Mouse (Mus musculus): ENCODE results near the gene Creb5.

- TF ChIP-seq TAL1 (IDR thresholded peaks at IDR 0.05; ENCODE audit: low read length), result no peak
- no peak for TF ChIP-seq GATA1 (IDR thresholded peaks at IDR 0.05; ENCODE audit: low read length)
Observed at GRCm38 (mm10) chr6:53730996-53731485, 444.0 kb downstream of the Creb5 start.

Data from erythroblast, embryonic 14.5 days (primary cell).